Mouse (Mus musculus): ENCODE measurements at regions not wholly inside any gene's neighbourhood (a gene's known extent, or its start where the extent isn't known, plus 50 kb on each side); places are given as distances from the start of the nearest gene placed in this dataset.

- Histone ChIP-seq H3K4me1 (ENCODE audit: control insufficient read depth in 1 of 2, insufficient read depth in 2 of 2) (no peaks in the 10 kb centered on the region), H3K27ac (ENCODE audit: insufficient read depth, low read depth) (no peak overlapping the region), H3K9ac (ENCODE audit: insufficient read depth, low read depth) (no peak overlapping the region), H3K79me2 (replicated peaks; ENCODE audit: control insufficient read depth, extremely low read depth, insufficient read depth, poor library complexity, severe bottlenecking) (no peaks in the 10 kb centered on the region), H3K9me3 (replicated peaks; ENCODE audit: low read length) (no peaks in the 10 kb centered on the region), H3K4me3 (replicated peaks in 1 of 3; ENCODE audit: low read depth in 2 of 3, low read length in 2 of 3, poor library complexity in 1 of 3) (no peak overlapping the region), H3K27me3 (replicated peaks) (no peaks in the 10 kb centered on the region), H3K36me3 (replicated peaks in 1 of 2; ENCODE audit: control insufficient read depth in 1 of 2, insufficient read depth in 1 of 2, low read length in 1 of 2) (no peaks in the 10 kb centered on the region), H3K4me2 (ENCODE audit: insufficient read depth, low read depth, poor library complexity, severe bottlenecking) (no peak overlapping the region)
- TF ChIP-seq USF1 (IDR thresholded peaks at IDR 0.05; ENCODE audit: low read depth, low read length) (no peak), ZC3H11A (IDR thresholded peaks at IDR 0.05; ENCODE audit: low read depth, low read length) (no peak), KAT2A (IDR thresholded peaks at IDR 0.05; ENCODE audit: insufficient replicate concordance, low read length) (no peak), USF2 (conservative IDR thresholded peaks at IDR 0.05; ENCODE audit: low read depth, low read length) (no peak), ETS1 (conservative IDR thresholded peaks at IDR 0.05; ENCODE audit: low read depth, low read length) (no peak), UBTF (IDR thresholded peaks at IDR 0.05; ENCODE audit: low read depth, low read length) (no peak), JUND (conservative IDR thresholded peaks at IDR 0.05; ENCODE audit: low read depth, low read length) (no peak), ZKSCAN1 (IDR thresholded peaks at IDR 0.05; ENCODE audit: borderline replicate concordance, low read depth, low read length) (no peak), SMC3 (IDR thresholded peaks at IDR 0.05; ENCODE audit: low read depth, low read length) (no peak), RCOR1 (conservative IDR thresholded peaks at IDR 0.05; ENCODE audit: low read depth, low read length) (no peak), CTCF (conservative IDR thresholded peaks at IDR 0.05 in 1 of 2, IDR thresholded peaks at IDR 0.05 in 1 of 2; ENCODE audit: low read depth in 2 of 2, low read length in 2 of 2) (no peak), EP300 (IDR thresholded peaks at IDR 0.05; ENCODE audit: low read length) (no peak)
- in situ Hi-C loops (cut with MboI; ENCODE audit: low pct_ligation_motif_present, low pct_unique_long_range_greater_than_20kb, low sequenced_read_pairs): no loop called here
- dilution Hi-C loops (cut with MboI; ENCODE audit: extremely low pct_ligation_motif_present, extremely low pct_unique_long_range_greater_than_20kb, low sequenced_read_pairs): no loop called here
- no peak for DNase-seq (ENCODE audit: extremely low read depth)
Measured at GRCm38 (mm10) chr15:24840271-24840670, 573.3 kb downstream of the Basp1 start.

GRCm38 (mm10) chr15:24838390-24838789, 575.2 kb downstream of the Basp1 start:
- H3K9me3 ChIP-seq (replicated peaks; ENCODE audit: low read length): no peaks in the 10 kb centered on the region
- H3K4me1 ChIP-seq (ENCODE audit: control insufficient read depth in 1 of 2, insufficient read depth in 2 of 2): no peaks in the 10 kb centered on the region
- H3K4me3 ChIP-seq (replicated peaks in 1 of 3; ENCODE audit: low read depth in 2 of 3, low read length in 2 of 3, poor library complexity in 1 of 3): no peak overlapping the region
- TF ChIP-seq ETS1 (conservative IDR thresholded peaks at IDR 0.05; ENCODE audit: low read depth, low read length) (no peak), EP300 (IDR thresholded peaks at IDR 0.05; ENCODE audit: low read length) (no peak), NELFE (IDR thresholded peaks at IDR 0.05; ENCODE audit: low read depth, low read length) (no peak), TCF12 (IDR thresholded peaks at IDR 0.05; ENCODE audit: low read depth, low read length) (no peak), JUN (IDR thresholded peaks at IDR 0.05; ENCODE audit: insufficient read depth, low read depth, low read length) (no peak), CHD2 (IDR thresholded peaks at IDR 0.05; ENCODE audit: low read length) (no peak)
- H3K79me2 ChIP-seq (replicated peaks; ENCODE audit: control insufficient read depth, extremely low read depth, insufficient read depth, poor library complexity, severe bottlenecking): no peaks in the 10 kb centered on the region
- no peaks in the 10 kb centered on the region for H3K36me3 ChIP-seq (replicated peaks in 1 of 2; ENCODE audit: control insufficient read depth in 1 of 2, insufficient read depth in 1 of 2, low read length in 1 of 2)
- H3K4me2 ChIP-seq (ENCODE audit: insufficient read depth, low read depth, poor library complexity, severe bottlenecking): no peak overlapping the region
- dilution Hi-C loops (cut with MboI; ENCODE audit: extremely low pct_ligation_motif_present, extremely low pct_unique_long_range_greater_than_20kb, low sequenced_read_pairs) (no loop called here), in situ Hi-C loops (cut with MboI; ENCODE audit: low pct_ligation_motif_present, low pct_unique_long_range_greater_than_20kb, low sequenced_read_pairs) (no loop called here)
- no peak overlapping the region for H3K27ac ChIP-seq (ENCODE audit: insufficient read depth, low read depth)
- no peaks in the 10 kb centered on the region for H3K27me3 ChIP-seq (replicated peaks)
- DNase-seq (ENCODE audit: extremely low read depth): no peak
- no peak overlapping the region for H3K9ac ChIP-seq (ENCODE audit: insufficient read depth, low read depth)

Data from CH12.LX (cell line).